Mouse (Mus musculus): ENCODE data around the gene Map4k3. TPM values are rescaled to one million over a fixed set of nuclear protein-coding genes. Genes with fewer than 3 reads are reported as not detected.
A peak's percentile ranks its signal among the peaks of the same experiment; 100 is the strongest.
"Not testable (repeated sequence)": the region's sequence is repeated elsewhere in the genome, so short reads cannot be mapped to it uniquely, and the experiment has no call there.

The Map4k3 gene
- polyA plus RNA-seq, 1 experiment = 2.8 TPM

- WGBS = 91% methylated on average over 13 of the region's 13 CpGs
- H3K4me1 ChIP-seq (ENCODE audit: control insufficient read depth, insufficient read depth, low read length) = no peaks in the 10 kb centered on the region
- H3K4me3 ChIP-seq (replicated peaks; ENCODE audit: control insufficient read depth, low read depth, low read length) = no peak overlapping the region
- no peak for TF ChIP-seq CTCF (IDR thresholded peaks at IDR 0.05; ENCODE audit: control insufficient read depth, insufficient read depth, low read length)
- no peak for TF ChIP-seq POLR2A (IDR thresholded peaks at IDR 0.05; ENCODE audit: borderline replicate concordance, control insufficient read depth, low read depth, low read length)
- no peak overlapping the region for H3K27ac ChIP-seq (ENCODE audit: control insufficient read depth, insufficient read depth, low read depth, low read length, poor library complexity)
These were observed 155.9 kb downstream of the Map4k3 start for GRCm38 (mm10) chr17:80572187-80572935.

GRCm38 (mm10) chr17:80571460-80571859 lies 156.8 kb downstream of the Map4k3 start:
- H3K27ac ChIP-seq (ENCODE audit: control insufficient read depth, insufficient read depth, low read depth, low read length, poor library complexity) = no peak overlapping the region
- no peak overlapping the region for H3K4me3 ChIP-seq (replicated peaks; ENCODE audit: control insufficient read depth, low read depth, low read length)
- no peaks in the 10 kb centered on the region for H3K4me1 ChIP-seq (ENCODE audit: control insufficient read depth, insufficient read depth, low read length)
- TF ChIP-seq POLR2A (IDR thresholded peaks at IDR 0.05; ENCODE audit: borderline replicate concordance, control insufficient read depth, low read depth, low read length) (no peak), CTCF (IDR thresholded peaks at IDR 0.05; ENCODE audit: control insufficient read depth, insufficient read depth, low read length) (no peak)
- 86% methylated on average over 4 of the region's 4 CpGs for WGBS

GRCm38 (mm10) chr17:80569718-80570117 lies 158.6 kb downstream of the Map4k3 start:
- H3K4me1 ChIP-seq (ENCODE audit: control insufficient read depth, insufficient read depth, low read length); H3K27ac ChIP-seq (ENCODE audit: control insufficient read depth, insufficient read depth, low read depth, low read length, poor library complexity); H3K4me3 ChIP-seq (replicated peaks; ENCODE audit: control insufficient read depth, low read depth, low read length): not testable (repeated sequence)
- WGBS = 88% methylated on average over 1 of the region's 2 CpGs

- H3K4me1 ChIP-seq (ENCODE audit: control insufficient read depth, insufficient read depth, low read length) = no peaks in the 10 kb centered on the region
- TF ChIP-seq POLR2A (IDR thresholded peaks at IDR 0.05; ENCODE audit: borderline replicate concordance, control insufficient read depth, low read depth, low read length) = no peak
- no peak for TF ChIP-seq CTCF (IDR thresholded peaks at IDR 0.05; ENCODE audit: control insufficient read depth, insufficient read depth, low read length)
- no peak overlapping the region for H3K27ac ChIP-seq (ENCODE audit: control insufficient read depth, insufficient read depth, low read depth, low read length, poor library complexity)
- 86% methylated on average over 6 of the region's 6 CpGs for WGBS
- no peak overlapping the region for H3K4me3 ChIP-seq (replicated peaks; ENCODE audit: control insufficient read depth, low read depth, low read length)
These were observed 159.3 kb downstream of the Map4k3 start for GRCm38 (mm10) chr17:80568842-80569601.

GRCm38 (mm10) chr17:80568441-80568840 lies 159.8 kb downstream of the Map4k3 start:
- no peaks in the 10 kb centered on the region for H3K4me1 ChIP-seq (ENCODE audit: control insufficient read depth, insufficient read depth, low read length)
- TF ChIP-seq CTCF (IDR thresholded peaks at IDR 0.05; ENCODE audit: control insufficient read depth, insufficient read depth, low read length) (no peak), POLR2A (IDR thresholded peaks at IDR 0.05; ENCODE audit: borderline replicate concordance, control insufficient read depth, low read depth, low read length) (no peak)
- no peak overlapping the region for H3K27ac ChIP-seq (ENCODE audit: control insufficient read depth, insufficient read depth, low read depth, low read length, poor library complexity)
- WGBS = 75% methylated on average over 2 of the region's 2 CpGs
- H3K4me3 ChIP-seq (replicated peaks; ENCODE audit: control insufficient read depth, low read depth, low read length) = no peak overlapping the region

GRCm38 (mm10) chr17:80564611-80564924 lies 163.7 kb downstream of the Map4k3 start:
- peak overlapping the region; percentile 98 for H3K27ac ChIP-seq (ENCODE audit: control insufficient read depth, insufficient read depth, low read depth, low read length, poor library complexity)
- 3% methylated on average over 3 of the region's 3 CpGs for WGBS
- TF ChIP-seq CTCF (IDR thresholded peaks at IDR 0.05; ENCODE audit: control insufficient read depth, insufficient read depth, low read length) (peak; percentile 41; the same call in 1 of the 2 replicates), POLR2A (IDR thresholded peaks at IDR 0.05; ENCODE audit: borderline replicate concordance, control insufficient read depth, low read depth, low read length) (peak; percentile 54; the same call in 1 of the 2 replicates)
- H3K4me3 ChIP-seq (replicated peaks; ENCODE audit: control insufficient read depth, low read depth, low read length) = peak overlapping the region; percentile 87
- no peaks in the 10 kb centered on the region for H3K4me1 ChIP-seq (ENCODE audit: control insufficient read depth, insufficient read depth, low read length)

- H3K4me3 ChIP-seq (replicated peaks; ENCODE audit: control insufficient read depth, low read depth, low read length) = peak overlapping the region; percentile 87
- TF ChIP-seq CTCF (IDR thresholded peaks at IDR 0.05; ENCODE audit: control insufficient read depth, insufficient read depth, low read length) (peak; percentile 11; the same call in 1 of the 2 replicates), POLR2A (IDR thresholded peaks at IDR 0.05; ENCODE audit: borderline replicate concordance, control insufficient read depth, low read depth, low read length) (0 out of 2 replicates have a peak, but pooled peaks have one; percentile 12)
- H3K27ac ChIP-seq (ENCODE audit: control insufficient read depth, insufficient read depth, low read depth, low read length, poor library complexity) = peak overlapping the region; percentile 98
- not testable (repeated sequence) for H3K4me1 ChIP-seq (ENCODE audit: control insufficient read depth, insufficient read depth, low read length)
- 20% methylated on average over 27 of the region's 27 CpGs for WGBS
These were observed 164.3 kb downstream of the Map4k3 start for GRCm38 (mm10) chr17:80563762-80564610.

- H3K4me3 ChIP-seq (replicated peaks; ENCODE audit: control insufficient read depth, low read depth, low read length) = peak overlapping the region; percentile 6
- 87% methylated on average over 5 of the region's 5 CpGs for WGBS
- H3K27ac ChIP-seq (ENCODE audit: control insufficient read depth, insufficient read depth, low read depth, low read length, poor library complexity) = no peak overlapping the region
- H3K4me1 ChIP-seq (ENCODE audit: control insufficient read depth, insufficient read depth, low read length) = no peaks in the 10 kb centered on the region
- TF ChIP-seq POLR2A (IDR thresholded peaks at IDR 0.05; ENCODE audit: borderline replicate concordance, control insufficient read depth, low read depth, low read length) (no peak), CTCF (IDR thresholded peaks at IDR 0.05; ENCODE audit: control insufficient read depth, insufficient read depth, low read length) (no peak)
These were observed 165.5 kb downstream of the Map4k3 start for GRCm38 (mm10) chr17:80562792-80563191.

Data from bone marrow, adult 2 months (tissue).